Mouse (Mus musculus) midbrain, postnatal 0 days (tissue): ENCODE measurements around the gene Wrnip1. TPM values are rescaled to one million over a fixed set of nuclear protein-coding genes. Genes with fewer than 3 reads are reported as not detected.

ENCODE experiments used
- ATAC-seq: fragments of 200-750 bp; cut with Nextera tagmentation; 2 replicates; pipeline ENCODE4 v1.8.0; 2017; ENCODE audit warnings: moderate number of reproducible peaks, mild to moderate bottlenecking, moderate TSS enrichment, moderate library complexity; ENCODE audit not compliant: low FRiP score
- DNase-seq: peaks from one replicate; pipeline ENCODE4 v3.0.0-alpha.2; 2015; ENCODE audit warnings: low spot score
- H3K27ac ChIP-seq: fragments of 300-500 bp; sonication (generic); 2 replicates; pipeline ENCODE4 v1.5.1; 2014; ENCODE audit warnings: low read depth, mild to moderate bottlenecking, low read length, mixed read lengths
- H3K27me3 ChIP-seq: fragments of 300-500 bp; sonication (generic); 2 replicates; pipeline ENCODE4 v1.6.1; 2014; ENCODE audit warnings: low read length, control low read depth, mixed read lengths; ENCODE audit not compliant: insufficient read depth
- H3K36me3 ChIP-seq: fragments of 300-500 bp; sonication (generic); 2 replicates; pipeline ENCODE4 v1.6.1; 2014; ENCODE audit warnings: low read length, control low read depth, mixed read lengths; ENCODE audit not compliant: insufficient read depth
- H3K4me1 ChIP-seq: fragments of 300-500 bp; sonication (generic); 2 replicates; pipeline ENCODE4 v1.6.1; 2014; ENCODE audit warnings: mild to moderate bottlenecking, control low read depth, antibody characterized with exemption, low read length, mixed read lengths; ENCODE audit not compliant: insufficient read depth
- H3K4me2 ChIP-seq: fragments of 300-500 bp; sonication (generic); 2 replicates; pipeline ENCODE4 v1.6.1; 2014; ENCODE audit warnings: low read depth, mild to moderate bottlenecking, low read length, mixed read lengths; ENCODE audit not compliant: poor library complexity, severe bottlenecking
- H3K4me3 ChIP-seq: fragments of 300-500 bp; sonication (generic); 2 replicates; pipeline ENCODE4 v1.5.1; 2014; ENCODE audit warnings: low read depth, mild to moderate bottlenecking, low read length, moderate library complexity
- H3K9ac ChIP-seq: fragments of 300-500 bp; sonication (generic); replicated peaks from 2 replicates; pipeline ENCODE4 v1.6.1; 2014; ENCODE audit warnings: mild to moderate bottlenecking, low read length, moderate library complexity, mixed read lengths; ENCODE audit not compliant: poor library complexity, severe bottlenecking
- H3K9me3 ChIP-seq: fragments of 300-500 bp; sonication (generic); 2 replicates; pipeline ENCODE4 v1.6.1; 2016; ENCODE audit warnings: low read length, control low read depth
- CTCF ChIP-seq: IDR thresholded peaks from 2 replicates; pipeline ENCODE4 v1.5.1; 2016; ENCODE audit warnings: antibody characterized with exemption, mild to moderate bottlenecking
- WGBS: fragments of 180-500 bp; shearing (Covaris S2); extraction: QIAGEN DNeasy Blood & Tissue Kit; methylation state at CpG from one replicate; pipeline ENCODE4 v1.1.7; 2014; 5-methylcytosine and 5-hydroxymethylcytosine counted together
- polyA plus RNA-seq: library from polyadenylated mRNA; unstranded; fragments of >200 nt; fragmentation: Nextera tagmentation; extraction: Ambion mirVana; gene quantifications from 2 replicates; pipeline ENCODE4 v1.2.1, GENCODE M21; 2015
- total RNA-seq: library from RNA; depleted of rRNA; stranded (reverse); fragments of >200 nt; gene quantifications from 2 replicates; pipeline ENCODE4 v1.2.3, GENCODE M21; 2014; rRNA removed

The Wrnip1 gene
- total and polyA plus RNA-seq, 2 experiments from 2014 or later: 31.2 to 73.8 TPM

DNA sequence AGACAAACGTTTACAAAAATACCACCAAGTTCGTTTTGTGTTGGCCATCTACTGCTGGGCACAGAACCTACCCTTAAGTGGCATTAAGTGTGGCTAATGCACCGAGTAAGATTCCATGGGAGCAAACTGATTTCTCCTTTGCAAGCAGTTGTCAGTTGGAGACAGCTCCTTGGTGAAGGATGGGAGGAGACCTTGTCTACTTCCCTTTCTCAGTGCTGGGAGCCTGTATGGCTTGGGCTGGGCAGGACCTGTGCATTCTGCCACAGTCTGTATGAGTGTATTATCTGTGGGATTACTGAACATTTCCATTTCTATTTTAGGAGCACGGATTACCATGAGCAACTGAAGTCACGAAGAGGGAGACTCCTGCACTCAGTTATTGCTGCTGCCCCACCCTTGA lies 67.0 kb downstream of the Wrnip1 start:
- no peak overlapping the region for H3K27ac ChIP-seq
- H3K36me3 ChIP-seq: no peaks in the 10 kb centered on the region
- no peak for DNase-seq
- H3K9ac ChIP-seq: no peak overlapping the region
- H3K4me3 ChIP-seq: no peak overlapping the region
- 58% methylated on average over 5 of the region's 5 CpGs for WGBS
- H3K4me2 ChIP-seq: no peak overlapping the region
- no peaks in the 10 kb centered on the region for H3K27me3 ChIP-seq
- no peak for ATAC-seq
- no peaks in the 10 kb centered on the region for H3K4me1 ChIP-seq
- no peaks in the 10 kb centered on the region for H3K9me3 ChIP-seq
- no peak for TF ChIP-seq CTCF

Other genes starting within 250 kb of the Wrnip1 start
- gene Mylk4, start 18.1 kb upstream of the Wrnip1 start, total RNA-seq: 0.14 TPM in 1 of 2 replicates, not detected in the other
- 0.05 and 0.31 TPM in 2 replicates for gene Mylk4, start 18.1 kb upstream of the Wrnip1 start, polyA plus RNA-seq
- gene D930007J09Rik, start 811 bp downstream of the Wrnip1 start, total RNA-seq: not detected in 2 replicates
- not detected in 2 replicates for gene D930007J09Rik, start 811 bp downstream of the Wrnip1 start, polyA plus RNA-seq
- gene Serpinb1a, start 49.1 kb downstream of the Wrnip1 start, total RNA-seq: 2.0 and 4.3 TPM in 2 replicates
- gene Serpinb1a, start 49.1 kb downstream of the Wrnip1 start, polyA plus RNA-seq: 4.3 and 4.9 TPM in 2 replicates
- 0.82 TPM in 1 of 2 replicates, not detected in the other for gene Serpinb1c, start 96.2 kb downstream of the Wrnip1 start, total RNA-seq
- gene Serpinb1c, start 96.2 kb downstream of the Wrnip1 start, polyA plus RNA-seq: not detected in 2 replicates
- 1.4 and 3.1 TPM in 2 replicates for gene Serpinb6b, start 163.2 kb downstream of the Wrnip1 start, total RNA-seq
- gene Serpinb6b, start 163.2 kb downstream of the Wrnip1 start, polyA plus RNA-seq: 2.5 and 3.1 TPM in 2 replicates
- 1.6 and 3.2 TPM in 2 replicates for gene Serpinb9, start 201.2 kb downstream of the Wrnip1 start, total RNA-seq
- 2.9 and 3.0 TPM in 2 replicates for gene Serpinb9, start 201.2 kb downstream of the Wrnip1 start, polyA plus RNA-seq
- gene Serpinb9b, start 225.4 kb downstream of the Wrnip1 start, total RNA-seq: 0.66 TPM in 1 of 2 replicates, not detected in the other
- gene Serpinb9b, start 225.4 kb downstream of the Wrnip1 start, polyA plus RNA-seq: 0.20 and 0.36 TPM in 2 replicates